Mouse (Mus musculus) limb, embryonic 11.5 days (tissue): Measurements from ENCODE around the gene Appbp2. TPM values are rescaled to one million over a fixed set of nuclear protein-coding genes. Genes with fewer than 3 reads are reported as not detected.

ENCODE experiments used
- ATAC-seq: fragments of 200-750 bp; cut with Nextera tagmentation; 2 replicates; pipeline ENCODE4 v1.8.0; 2017; ENCODE audit warnings: low read depth; ENCODE audit not compliant: insufficient number of reproducible peaks, low FRiP score, low TSS enrichment
- DNase-seq: peaks from one replicate; pipeline ENCODE4 v3.0.0-alpha.2; 2015; ENCODE audit warnings: low spot score
- H3K27ac ChIP-seq: fragments of 300-500 bp; sonication (generic); replicated peaks from 2 replicates; pipeline ENCODE4 v1.5.1; 2014; ENCODE audit warnings: low read depth, mild to moderate bottlenecking, low read length
- H3K27me3 ChIP-seq: fragments of 300-500 bp; sonication (generic); 2 replicates; pipeline ENCODE4 v1.6.1; 2014; ENCODE audit warnings: mild to moderate bottlenecking, low read length, mixed read lengths; ENCODE audit not compliant: control insufficient read depth, insufficient read depth
- H3K36me3 ChIP-seq: fragments of 300-500 bp; sonication (generic); 2 replicates; pipeline ENCODE4 v1.6.1; 2014; ENCODE audit warnings: mild to moderate bottlenecking, low read length, moderate library complexity, mixed read lengths; ENCODE audit not compliant: control insufficient read depth, insufficient read depth
- H3K4me1 ChIP-seq: fragments of 300-500 bp; sonication (generic); 2 replicates; pipeline ENCODE4 v1.6.1; 2014; ENCODE audit warnings: low read length, mixed read lengths; ENCODE audit not compliant: control insufficient read depth, insufficient read depth
- H3K4me2 ChIP-seq: fragments of 300-500 bp; sonication (generic); 2 replicates; pipeline ENCODE4 v1.6.1; 2014; ENCODE audit warnings: low read depth, mild to moderate bottlenecking, moderate library complexity; ENCODE audit not compliant: severe bottlenecking
- H3K4me3 ChIP-seq: fragments of 300-500 bp; sonication (generic); 2 replicates; pipeline ENCODE4 v1.5.1; 2014; ENCODE audit warnings: low read depth, low read length
- H3K9ac ChIP-seq: fragments of 300-500 bp; sonication (generic); 2 replicates; pipeline ENCODE4 v1.6.1; 2014; ENCODE audit warnings: mild to moderate bottlenecking, low read length
- H3K9me3 ChIP-seq: fragments of 300-500 bp; sonication (generic); 2 replicates; pipeline ENCODE4 v1.6.1; 2016; ENCODE audit warnings: low read length; ENCODE audit not compliant: control insufficient read depth
- WGBS: fragments of 180-500 bp; shearing (Covaris S2); extraction: QIAGEN DNeasy Blood & Tissue Kit; methylation state at CpG from one replicate; pipeline ENCODE4 v1.1.7; 2014; 5-methylcytosine and 5-hydroxymethylcytosine counted together
- polyA plus RNA-seq: library from polyadenylated mRNA; unstranded; fragments of >200 nt; fragmentation: Nextera tagmentation; extraction: Ambion mirVana; gene quantifications from 2 replicates; pipeline ENCODE4 v1.2.1, GENCODE M21; 2014

Appbp2 gene
- polyA plus RNA-seq, result 49.7 and 50.4 TPM in 2 replicates

GRCm38 (mm10) chr11:85234990-85235841, at the start of gene Appbp2:
TSS of gene Appbp2 (minus strand) at chr11:85235130.
- Histone ChIP-seq H3K27ac (peak within 1 kb of the TSS; percentile 98), H3K4me2 (peak within 1 kb of the TSS; percentile 72), H3K9ac (peak within 1 kb of the TSS; percentile 95), H3K4me3 (peak within 1 kb of the TSS; percentile 94), H3K36me3 (no peaks in the 10 kb centered on the region), H3K27me3 (no peaks in the 10 kb centered on the region), H3K9me3 (no peaks in the 10 kb centered on the region), H3K4me1 (no peaks in the 10 kb centered on the region; the same call in 1 of the 2 replicates)
- WGBS, result 8% methylated on average over 48 of the region's 48 CpGs
- ATAC-seq (peak; percentile 94), DNase-seq (peak; percentile 97)

GRCm38 (mm10) chr11:85281219-85281878, 46.4 kb upstream of the Appbp2 start:
- Histone ChIP-seq H3K9ac (no peak overlapping the region), H3K4me1 (0 out of 2 replicates have a peak, but pooled peaks cover 3% of the 10 kb centered on the region), H3K27me3 (no peaks in the 10 kb centered on the region), H3K4me3 (no peak overlapping the region), H3K4me2 (no peak overlapping the region), H3K9me3 (no peaks in the 10 kb centered on the region), H3K27ac (no peak overlapping the region), H3K36me3 (no peaks in the 10 kb centered on the region)
- no peak for DNase-seq
- ATAC-seq, result no peak
- 79% methylated on average over 15 of the region's 15 CpGs for WGBS

- H3K4me3 ChIP-seq, result no peak overlapping the region
- DNase-seq (no peak), ATAC-seq (no peak)
- no peaks in the 10 kb centered on the region for H3K27me3 ChIP-seq
- H3K27ac ChIP-seq, result no peak overlapping the region
- WGBS, result 90% methylated on average over 1 of the region's 1 CpGs
- no peaks in the 10 kb centered on the region for H3K9me3 ChIP-seq
- no peak overlapping the region for H3K9ac ChIP-seq
- no peak overlapping the region for H3K4me2 ChIP-seq
- H3K36me3 ChIP-seq, result no peaks in the 10 kb centered on the region
- H3K4me1 ChIP-seq, result 0 out of 2 replicates have a peak, but pooled peaks cover 3% of the 10 kb centered on the region
Measured at GRCm38 (mm10) chr11:85278175-85278574, 43.2 kb upstream of the Appbp2 start.

GRCm38 (mm10) chr11:85277609-85278008, 42.7 kb upstream of the Appbp2 start:
- ATAC-seq (no peak), DNase-seq (no peak)
- H3K4me2 ChIP-seq, result no peak overlapping the region
- no peak overlapping the region for H3K4me3 ChIP-seq
- H3K9me3 ChIP-seq, result no peaks in the 10 kb centered on the region
- H3K27ac ChIP-seq, result no peak overlapping the region
- no peaks in the 10 kb centered on the region for H3K27me3 ChIP-seq
- WGBS, result 50% methylated on average over 5 of the region's 5 CpGs
- H3K9ac ChIP-seq, result no peak overlapping the region
- no peaks in the 10 kb centered on the region for H3K36me3 ChIP-seq
- H3K4me1 ChIP-seq, result 0 out of 2 replicates have a peak, but pooled peaks cover 3% of the 10 kb centered on the region

GRCm38 (mm10) chr11:85275151-85275550, 40.2 kb upstream of the Appbp2 start:
- Histone ChIP-seq H3K4me1 (0 out of 2 replicates have a peak, but pooled peaks cover 3% of the 10 kb centered on the region), H3K4me2 (no peak overlapping the region), H3K9me3 (no peaks in the 10 kb centered on the region), H3K9ac (no peak overlapping the region), H3K27ac (no peak overlapping the region), H3K36me3 (no peaks in the 10 kb centered on the region), H3K27me3 (no peaks in the 10 kb centered on the region), H3K4me3 (no peak overlapping the region)
- 87% methylated on average over 5 of the region's 5 CpGs for WGBS
- DNase-seq (no peak), ATAC-seq (no peak)

- Histone ChIP-seq H3K4me2 (no peak overlapping the region), H3K27ac (no peak overlapping the region), H3K9ac (no peak overlapping the region), H3K36me3 (no peaks in the 10 kb centered on the region), H3K4me1 (0 out of 2 replicates have a peak, but pooled peaks cover 3% of the 10 kb centered on the region), H3K9me3 (no peaks in the 10 kb centered on the region), H3K4me3 (no peak overlapping the region), H3K27me3 (no peaks in the 10 kb centered on the region)
- ATAC-seq (no peak), DNase-seq (no peak)
- WGBS, result 70% methylated on average over 6 of the region's 6 CpGs
Measured at GRCm38 (mm10) chr11:85273299-85273698, 38.4 kb upstream of the Appbp2 start.

- no peaks in the 10 kb centered on the region for H3K36me3 ChIP-seq
- 58% methylated on average over 3 of the region's 3 CpGs for whole genome bisulfite sequencing
- DNase-seq, result peak; percentile 64
Measured at GRCm38 (mm10) chr11:85270631-85271030, 35.7 kb upstream of the Appbp2 start.

GRCm38 (mm10) chr11:85267393-85267792, 32.5 kb upstream of the Appbp2 start:
- no peak overlapping the region for H3K4me2 ChIP-seq
- no peak overlapping the region for H3K4me3 ChIP-seq
- no peaks in the 10 kb centered on the region for H3K36me3 ChIP-seq
- WGBS, result 84% methylated on average over 1 of the region's 1 CpGs
- no peaks in the 10 kb centered on the region for H3K9me3 ChIP-seq
- no peaks in the 10 kb centered on the region for H3K27me3 ChIP-seq
- H3K4me1 ChIP-seq, result no peaks in the 10 kb centered on the region
- ATAC-seq, result no peak
- H3K9ac ChIP-seq, result no peak overlapping the region
- H3K27ac ChIP-seq, result no peak overlapping the region
- no peak for DNase-seq

More at GRCm38 (mm10) chr11:85270631-85271030, 35.7 kb upstream of the Appbp2 start:
- no peak overlapping the region for H3K27ac ChIP-seq
- no peak overlapping the region for H3K9ac ChIP-seq
- H3K4me2 ChIP-seq, result no peak overlapping the region
- no peak overlapping the region for H3K4me3 ChIP-seq
- ATAC-seq, result no peak
- H3K4me1 ChIP-seq, result no peaks in the 10 kb centered on the region
- no peaks in the 10 kb centered on the region for H3K9me3 ChIP-seq
- H3K27me3 ChIP-seq, result no peaks in the 10 kb centered on the region
